Mouse (Mus musculus): ENCODE results near the gene Traf7. TPM values are rescaled to one million over a fixed set of nuclear protein-coding genes. Genes with fewer than 3 reads are reported as not detected.

Traf7 gene
- 28.2 TPM for polyA plus RNA-seq (2015; fragmentation: Illumina TruSeq; extraction: RNeasy Lipid Tissue Mini Kit (QIAGEN cat#74804); ENCODE audit: insufficient read depth, low read depth, low replicate concordance)

DNA sequence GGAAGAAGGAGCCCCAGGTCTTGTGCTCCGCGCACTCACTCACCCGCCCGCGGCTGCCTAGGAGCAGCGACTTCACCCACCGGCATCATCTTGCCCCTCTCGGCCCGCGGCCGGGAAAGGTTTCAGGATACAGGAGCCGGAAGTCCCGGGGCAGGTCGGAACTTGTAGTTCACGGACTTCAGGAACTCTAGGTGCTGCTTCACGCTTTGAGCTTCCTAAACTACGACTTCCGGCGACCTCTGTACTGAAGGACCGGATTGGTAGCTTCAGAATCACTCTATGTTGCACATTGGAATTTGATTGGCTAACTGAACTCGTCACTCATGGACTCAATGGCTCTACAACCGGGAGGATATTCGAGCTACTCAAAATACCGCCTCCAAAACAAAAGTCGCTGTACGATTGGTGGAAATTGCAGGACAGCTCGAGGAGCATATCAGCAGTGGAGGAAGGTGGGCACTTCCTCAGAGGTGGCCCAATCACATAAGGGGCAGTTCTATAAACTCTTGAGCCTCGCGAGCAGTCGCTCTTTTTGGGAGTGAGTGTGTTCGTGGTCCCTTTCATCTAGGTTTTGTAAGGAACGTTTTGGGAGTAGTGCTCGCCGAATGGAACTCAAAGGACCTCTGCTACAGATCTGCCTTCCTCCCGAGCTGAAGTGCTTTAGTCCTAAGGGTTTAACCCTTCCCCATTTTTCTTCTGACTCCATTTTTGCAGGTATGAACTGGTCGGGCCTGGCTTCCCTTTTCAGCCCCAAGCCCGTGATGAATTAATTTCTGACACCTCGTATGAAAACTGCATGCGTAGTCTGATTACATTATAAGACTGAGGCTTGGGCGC is at the start of gene Traf7:
Gene Traf7, minus strand, starts transcription at position 216 of the 837 bp plus-strand sequence.

DNA sequence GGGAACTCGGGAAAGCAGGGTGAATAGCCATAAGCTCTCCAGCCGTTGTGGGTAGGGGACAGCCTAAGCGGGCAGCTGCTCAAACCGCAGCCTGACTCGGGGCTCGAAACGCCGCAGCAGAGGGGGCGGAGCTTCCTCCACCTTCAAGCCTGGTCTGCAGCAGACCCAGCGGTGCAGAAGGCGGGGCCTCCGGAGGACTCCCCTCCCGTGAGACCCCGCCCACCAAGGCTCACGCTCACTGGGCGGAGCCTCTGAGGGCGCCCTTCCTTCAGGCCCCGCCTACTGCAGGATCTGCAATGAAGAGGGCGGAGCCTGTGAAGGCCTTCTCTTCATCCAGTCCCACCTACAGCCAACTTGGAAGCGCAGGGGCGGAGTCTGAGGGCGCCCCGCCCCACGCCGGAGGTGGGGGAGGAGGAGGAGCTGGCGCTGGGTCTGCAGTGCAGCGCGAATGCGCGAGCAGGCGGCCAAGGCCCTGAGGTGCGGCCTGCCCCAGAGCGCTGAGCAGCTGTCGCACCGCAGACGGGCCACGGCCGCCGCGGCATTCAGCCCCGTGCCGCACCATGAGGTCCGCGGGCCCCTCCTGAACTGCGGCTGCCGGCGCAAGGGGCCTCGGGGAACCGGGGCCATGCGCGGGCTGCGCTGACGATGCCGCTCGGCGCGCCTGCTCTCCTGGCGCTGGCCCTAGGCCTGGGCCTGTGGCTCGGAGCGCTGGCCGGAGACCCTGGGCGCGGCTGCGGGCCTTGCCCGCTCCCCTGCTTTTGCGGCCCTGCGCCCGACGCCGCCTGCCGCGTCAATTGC is 22.1 kb upstream of the Traf7 start, which contains the start of gene Pkd1:
Gene Pkd1, plus strand, starts transcription at position 217 of the 798 bp plus-strand sequence.

DNA sequence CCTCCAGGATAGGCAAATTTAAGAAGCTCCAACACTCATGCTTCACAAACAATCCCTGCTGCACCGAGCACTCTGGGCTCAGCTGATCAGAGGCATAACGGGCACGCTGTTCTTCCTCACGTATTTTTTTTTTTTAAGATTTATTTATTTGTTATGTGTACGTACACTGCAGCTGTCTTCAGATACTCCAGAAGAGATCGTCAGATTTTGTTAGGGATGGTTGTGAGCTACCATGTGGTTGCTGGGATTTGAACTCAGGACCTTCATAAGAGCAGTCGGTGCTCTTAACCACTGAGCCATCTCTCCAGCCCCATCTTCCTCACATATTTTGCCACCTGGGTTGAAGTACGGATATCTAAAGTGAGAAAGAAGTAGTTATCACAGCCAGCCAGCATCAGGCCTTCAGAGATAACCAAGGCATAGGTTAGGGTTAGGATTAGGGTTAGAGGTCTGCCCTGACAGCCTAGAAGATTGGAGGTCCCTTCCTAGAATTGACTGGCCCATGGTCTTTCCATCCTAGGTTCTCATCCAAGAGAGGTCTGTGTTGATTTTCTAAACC is 6.5 kb upstream of the Traf7 start, which contains the start of gene Rab26:
Gene Rab26, minus strand, starts transcription at position 51 of the 559 bp plus-strand sequence.

DNA sequence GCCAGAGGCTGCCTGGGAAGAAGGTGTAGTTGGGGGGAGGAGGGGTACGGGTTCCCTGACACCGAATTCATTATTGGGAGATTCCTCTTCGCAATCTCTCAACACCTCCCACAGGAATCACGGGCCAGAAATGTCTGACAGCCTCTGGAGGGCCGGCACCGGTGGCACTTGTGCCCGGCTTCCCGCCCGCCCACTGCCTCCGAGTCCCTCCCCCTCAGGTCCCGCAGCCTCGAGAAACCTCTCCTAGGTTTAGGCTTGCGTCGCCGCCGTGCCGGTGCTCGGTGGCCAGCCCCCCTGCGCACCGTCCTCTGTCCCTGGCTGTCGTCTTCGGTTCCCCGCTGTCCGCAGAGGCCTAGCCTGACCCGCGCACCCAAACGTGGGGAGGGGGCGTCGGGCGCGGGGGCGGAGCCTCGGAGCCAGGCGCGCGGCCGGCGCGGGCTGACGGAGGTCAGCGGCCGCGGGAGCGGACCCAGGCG is 39.5 kb downstream of the Traf7 start, which contains the start of gene Caskin1:
Gene Caskin1, plus strand, starts transcription at position 416 of the 476 bp plus-strand sequence.

DNA sequence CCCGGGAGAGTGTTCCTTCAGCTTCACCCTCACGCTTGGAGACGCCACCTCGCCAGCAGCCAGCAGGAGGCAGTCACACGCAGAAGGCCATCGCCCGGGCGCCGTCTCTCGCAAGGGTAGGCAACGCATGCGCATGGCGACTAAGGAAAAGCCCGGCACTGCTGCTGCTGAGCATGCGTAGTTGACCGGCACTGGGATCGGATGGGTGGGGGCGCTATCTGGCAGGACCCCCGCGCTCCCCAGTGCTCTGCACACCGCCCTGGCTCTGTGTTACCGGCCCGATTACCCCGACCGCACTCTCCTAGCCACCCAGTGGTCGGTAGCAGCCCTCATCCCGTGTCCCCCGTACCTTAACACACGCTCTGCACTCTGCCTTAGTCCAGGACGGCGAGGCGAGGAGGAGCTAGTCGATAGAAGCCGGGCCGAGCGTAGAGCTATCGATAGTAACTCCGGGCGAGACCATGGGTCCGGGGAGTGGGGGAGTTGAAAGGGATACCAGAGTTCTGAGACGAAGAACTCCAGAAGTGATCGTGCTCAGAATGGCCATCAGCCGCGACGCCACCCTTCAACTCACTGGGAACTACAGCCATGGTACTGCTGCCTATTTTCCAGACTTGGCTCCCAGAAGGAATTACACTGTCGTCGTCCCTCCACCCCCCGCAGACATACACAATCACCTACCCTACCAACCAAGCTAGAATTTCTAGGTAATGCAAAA is 48.9 kb downstream of the Traf7 start, which contains the start of gene Mlst8:
Gene Mlst8, minus strand, starts transcription at position 416 of the 718 bp plus-strand sequence.

DNA sequence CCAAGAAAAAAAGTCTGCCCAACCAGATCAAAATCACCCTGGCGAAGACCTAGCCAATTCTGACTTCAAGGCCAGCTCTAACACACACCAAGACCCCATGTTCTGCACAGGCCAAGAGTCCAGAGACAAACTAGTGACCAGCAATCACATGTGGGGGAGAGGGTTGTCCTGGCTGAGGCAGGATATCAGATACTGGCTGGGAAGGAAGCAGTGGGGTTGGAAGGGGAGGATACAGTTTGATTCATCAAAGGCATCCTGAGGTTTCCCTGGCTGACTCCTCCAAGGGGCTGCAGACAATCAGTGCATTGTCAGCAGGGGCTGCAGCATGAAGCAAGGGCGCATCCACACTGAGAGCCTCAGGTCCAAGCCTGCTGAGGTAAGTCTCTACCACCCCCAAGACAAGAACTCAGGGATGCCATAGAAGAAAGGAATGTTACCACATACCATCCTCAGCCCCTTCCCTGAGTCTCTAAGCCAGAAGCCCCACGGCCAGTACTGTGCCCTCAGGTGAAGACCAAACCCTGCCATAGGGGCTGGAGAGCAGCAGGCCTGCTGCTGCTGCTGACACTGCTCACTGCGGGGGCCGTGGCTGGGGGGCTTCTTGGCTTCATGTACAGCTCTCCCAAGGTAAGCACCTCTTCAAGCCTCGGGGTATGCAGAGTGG is 54.0 kb downstream of the Traf7 start, which contains the start of gene Bricd5:
Gene Bricd5, plus strand, starts transcription at position 273 of the 664 bp plus-strand sequence.

DNA sequence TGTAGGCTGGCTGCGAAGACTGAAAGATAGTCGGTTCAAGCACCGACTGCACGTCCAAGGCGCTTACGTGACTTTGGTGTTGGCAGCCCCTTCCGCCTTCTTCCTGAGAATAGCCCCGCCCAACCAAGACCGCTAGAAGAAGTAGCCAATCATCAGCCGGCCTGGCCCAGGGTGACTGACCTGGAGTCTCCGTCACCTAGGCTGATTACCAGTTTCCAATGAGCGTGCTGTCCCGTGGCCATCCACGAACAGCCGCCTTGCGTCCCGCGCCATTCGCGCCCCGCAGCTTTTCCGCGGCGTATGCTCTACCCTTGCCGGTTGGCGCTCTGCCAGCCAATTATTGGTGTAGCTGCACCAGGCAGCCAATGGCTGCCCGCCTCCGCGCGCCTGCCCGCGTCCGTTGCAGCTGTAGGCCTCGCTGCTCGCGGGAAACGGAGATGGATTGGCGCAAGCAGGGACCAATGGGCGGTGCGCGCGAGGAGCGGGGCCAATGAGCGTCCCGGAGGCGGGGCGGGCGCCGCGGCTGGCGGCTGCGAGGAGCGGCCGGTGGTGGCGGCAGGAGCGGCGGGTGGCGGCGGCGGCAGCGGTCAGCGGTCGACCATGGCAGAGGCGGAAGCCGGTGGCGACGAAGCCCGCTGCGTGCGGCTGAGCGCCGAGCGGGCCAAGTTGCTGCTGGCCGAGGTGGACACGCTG is 57.7 kb downstream of the Traf7 start, which contains the start of the genes E4f1 and Pgp:
Gene E4f1, minus strand, starts transcription at position 404 of the 693 bp plus-strand sequence.
Gene Pgp, plus strand, starts transcription at position 483 of the 693 bp plus-strand sequence.

Other genes starting within 250 kb of the Traf7 start
- not detected for gene Abca17, start 176.9 kb downstream of the Traf7 start, polyA plus RNA-seq (2015; fragmentation: Illumina TruSeq; extraction: RNeasy Lipid Tissue Mini Kit (QIAGEN cat#74804); ENCODE audit: insufficient read depth, low read depth, low replicate concordance)
- gene Abca3, start 176.0 kb downstream of the Traf7 start, polyA plus RNA-seq (2015; fragmentation: Illumina TruSeq; extraction: RNeasy Lipid Tissue Mini Kit (QIAGEN cat#74804); ENCODE audit: insufficient read depth, low read depth, low replicate concordance), result 7.3 TPM
- 19.0 TPM for gene Rnps1, start 113.4 kb downstream of the Traf7 start, polyA plus RNA-seq (2015; fragmentation: Illumina TruSeq; extraction: RNeasy Lipid Tissue Mini Kit (QIAGEN cat#74804); ENCODE audit: insufficient read depth, low read depth, low replicate concordance)
- gene Eci1, start 101.3 kb downstream of the Traf7 start, polyA plus RNA-seq (2015; fragmentation: Illumina TruSeq; extraction: RNeasy Lipid Tissue Mini Kit (QIAGEN cat#74804); ENCODE audit: insufficient read depth, low read depth, low replicate concordance), result 17.2 TPM
- gene Dnase1l2, start 84.8 kb downstream of the Traf7 start, polyA plus RNA-seq (2015; fragmentation: Illumina TruSeq; extraction: RNeasy Lipid Tissue Mini Kit (QIAGEN cat#74804); ENCODE audit: insufficient read depth, low read depth, low replicate concordance), result 1.9 TPM
- gene E4f1, start 57.6 kb downstream of the Traf7 start, polyA plus RNA-seq (2015; fragmentation: Illumina TruSeq; extraction: RNeasy Lipid Tissue Mini Kit (QIAGEN cat#74804); ENCODE audit: insufficient read depth, low read depth, low replicate concordance), result 22.8 TPM
- 5.2 TPM for gene Pgp, start 57.5 kb downstream of the Traf7 start, polyA plus RNA-seq (2015; fragmentation: Illumina TruSeq; extraction: RNeasy Lipid Tissue Mini Kit (QIAGEN cat#74804); ENCODE audit: insufficient read depth, low read depth, low replicate concordance)
- gene Bricd5, start 54.1 kb downstream of the Traf7 start, polyA plus RNA-seq (2015; fragmentation: Illumina TruSeq; extraction: RNeasy Lipid Tissue Mini Kit (QIAGEN cat#74804); ENCODE audit: insufficient read depth, low read depth, low replicate concordance), result not detected
- 3.5 TPM for gene Mlst8, start 48.9 kb downstream of the Traf7 start, polyA plus RNA-seq (2015; fragmentation: Illumina TruSeq; extraction: RNeasy Lipid Tissue Mini Kit (QIAGEN cat#74804); ENCODE audit: insufficient read depth, low read depth, low replicate concordance)
- 0.26 TPM for gene Caskin1, start 39.3 kb downstream of the Traf7 start, polyA plus RNA-seq (2015; fragmentation: Illumina TruSeq; extraction: RNeasy Lipid Tissue Mini Kit (QIAGEN cat#74804); ENCODE audit: insufficient read depth, low read depth, low replicate concordance)
- 35.0 TPM for gene Rab26, start 6.3 kb upstream of the Traf7 start, polyA plus RNA-seq (2015; fragmentation: Illumina TruSeq; extraction: RNeasy Lipid Tissue Mini Kit (QIAGEN cat#74804); ENCODE audit: insufficient read depth, low read depth, low replicate concordance)
- 26.9 TPM for gene Pkd1, start 21.9 kb upstream of the Traf7 start, polyA plus RNA-seq (2015; fragmentation: Illumina TruSeq; extraction: RNeasy Lipid Tissue Mini Kit (QIAGEN cat#74804); ENCODE audit: insufficient read depth, low read depth, low replicate concordance)
- 50.0 TPM for gene Tsc2, start 104.7 kb upstream of the Traf7 start, polyA plus RNA-seq (2015; fragmentation: Illumina TruSeq; extraction: RNeasy Lipid Tissue Mini Kit (QIAGEN cat#74804); ENCODE audit: insufficient read depth, low read depth, low replicate concordance)
- gene Nthl1, start 104.7 kb upstream of the Traf7 start, polyA plus RNA-seq (2015; fragmentation: Illumina TruSeq; extraction: RNeasy Lipid Tissue Mini Kit (QIAGEN cat#74804); ENCODE audit: insufficient read depth, low read depth, low replicate concordance), result 3.5 TPM
- 48.3 TPM for gene Slc9a3r2, start 122.4 kb upstream of the Traf7 start, polyA plus RNA-seq (2015; fragmentation: Illumina TruSeq; extraction: RNeasy Lipid Tissue Mini Kit (QIAGEN cat#74804); ENCODE audit: insufficient read depth, low read depth, low replicate concordance)
- gene Npw, start 130.5 kb upstream of the Traf7 start, polyA plus RNA-seq (2015; fragmentation: Illumina TruSeq; extraction: RNeasy Lipid Tissue Mini Kit (QIAGEN cat#74804); ENCODE audit: insufficient read depth, low read depth, low replicate concordance), result 1.6 TPM
- gene Zfp598, start 141.7 kb upstream of the Traf7 start, polyA plus RNA-seq (2015; fragmentation: Illumina TruSeq; extraction: RNeasy Lipid Tissue Mini Kit (QIAGEN cat#74804); ENCODE audit: insufficient read depth, low read depth, low replicate concordance), result 21.6 TPM
- 0.44 TPM for gene Syngr3, start 162.0 kb upstream of the Traf7 start, polyA plus RNA-seq (2015; fragmentation: Illumina TruSeq; extraction: RNeasy Lipid Tissue Mini Kit (QIAGEN cat#74804); ENCODE audit: insufficient read depth, low read depth, low replicate concordance)
- gene Gfer, start 168.2 kb upstream of the Traf7 start, polyA plus RNA-seq (2015; fragmentation: Illumina TruSeq; extraction: RNeasy Lipid Tissue Mini Kit (QIAGEN cat#74804); ENCODE audit: insufficient read depth, low read depth, low replicate concordance), result 10.7 TPM
- 1.6 TPM for gene Noxo1, start 168.3 kb upstream of the Traf7 start, polyA plus RNA-seq (2015; fragmentation: Illumina TruSeq; extraction: RNeasy Lipid Tissue Mini Kit (QIAGEN cat#74804); ENCODE audit: insufficient read depth, low read depth, low replicate concordance)
- 6.0 TPM for gene Tbl3, start 179.7 kb upstream of the Traf7 start, polyA plus RNA-seq (2015; fragmentation: Illumina TruSeq; extraction: RNeasy Lipid Tissue Mini Kit (QIAGEN cat#74804); ENCODE audit: insufficient read depth, low read depth, low replicate concordance)
- gene Rnf151, start 190.1 kb upstream of the Traf7 start, polyA plus RNA-seq (2015; fragmentation: Illumina TruSeq; extraction: RNeasy Lipid Tissue Mini Kit (QIAGEN cat#74804); ENCODE audit: insufficient read depth, low read depth, low replicate concordance), result not detected
- gene Rps2, start 190.2 kb upstream of the Traf7 start, polyA plus RNA-seq (2015; fragmentation: Illumina TruSeq; extraction: RNeasy Lipid Tissue Mini Kit (QIAGEN cat#74804); ENCODE audit: insufficient read depth, low read depth, low replicate concordance), result 538 TPM
- gene Ndufb10, start 196.5 kb upstream of the Traf7 start, polyA plus RNA-seq (2015; fragmentation: Illumina TruSeq; extraction: RNeasy Lipid Tissue Mini Kit (QIAGEN cat#74804); ENCODE audit: insufficient read depth, low read depth, low replicate concordance), result 66.2 TPM
- gene Rpl3l, start 199.9 kb upstream of the Traf7 start, polyA plus RNA-seq (2015; fragmentation: Illumina TruSeq; extraction: RNeasy Lipid Tissue Mini Kit (QIAGEN cat#74804); ENCODE audit: insufficient read depth, low read depth, low replicate concordance), result not detected
- gene Msrb1, start 208.7 kb upstream of the Traf7 start, polyA plus RNA-seq (2015; fragmentation: Illumina TruSeq; extraction: RNeasy Lipid Tissue Mini Kit (QIAGEN cat#74804); ENCODE audit: insufficient read depth, low read depth, low replicate concordance), result 68.8 TPM
- gene Hs3st6, start 225.1 kb upstream of the Traf7 start, polyA plus RNA-seq (2015; fragmentation: Illumina TruSeq; extraction: RNeasy Lipid Tissue Mini Kit (QIAGEN cat#74804); ENCODE audit: insufficient read depth, low read depth, low replicate concordance), result 1.0 TPM